Mouse (Mus musculus): ENCODE data around the gene Eif5b. TPM values are rescaled to one million over a fixed set of nuclear protein-coding genes. Genes with fewer than 3 reads are reported as not detected.

Gene Eif5b
- total and polyA plus RNA-seq, 2 experiments from 2014 or later: 18.2 to 20.7 TPM

GRCm38 (mm10) chr1:38103214-38103613 is 105.4 kb downstream of the Eif5b start:
- Histone ChIP-seq H3K9ac (replicated peaks; ENCODE audit: low read length) (no peak overlapping the region), H3K27ac (no peak overlapping the region), H3K4me3 (ENCODE audit: low read length) (no peak overlapping the region), H3K9me3 (ENCODE audit: low read length) (no peaks in the 10 kb centered on the region), H3K27me3 (ENCODE audit: insufficient read depth, low read length) (no peaks in the 10 kb centered on the region), H3K4me1 (ENCODE audit: insufficient read depth, low read length) (no peaks in the 10 kb centered on the region), H3K36me3 (ENCODE audit: insufficient read depth, low read length) (peaks cover 13% of the 10 kb centered on the region; the same call in 1 of the 2 replicates), H3K4me2 (ENCODE audit: low read depth, low read length) (no peak overlapping the region)
- no peak for TF ChIP-seq CTCF (IDR thresholded peaks at IDR 0.05; ENCODE audit: low read depth)
- WGBS: 86% methylated on average over 1 of the region's 1 CpGs
- ATAC-seq: no peak
- DNase-seq (ENCODE audit: low spot score): no peak

- Histone ChIP-seq H3K27ac (no peak overlapping the region), H3K4me1 (ENCODE audit: insufficient read depth, low read length) (no peaks in the 10 kb centered on the region), H3K4me3 (ENCODE audit: low read length) (no peak overlapping the region), H3K9ac (replicated peaks; ENCODE audit: low read length) (no peak overlapping the region), H3K27me3 (ENCODE audit: insufficient read depth, low read length) (no peaks in the 10 kb centered on the region), H3K9me3 (ENCODE audit: low read length) (no peaks in the 10 kb centered on the region), H3K36me3 (ENCODE audit: insufficient read depth, low read length) (peaks cover 9% of the 10 kb centered on the region; the same call in 1 of the 2 replicates), H3K4me2 (ENCODE audit: low read depth, low read length) (no peak overlapping the region)
- DNase-seq (ENCODE audit: low spot score) (no peak), ATAC-seq (no peak)
- no peak for TF ChIP-seq CTCF (IDR thresholded peaks at IDR 0.05; ENCODE audit: low read depth)
- 79% methylated on average over 3 of the region's 3 CpGs for WGBS
Measured at GRCm38 (mm10) chr1:38103813-38104212, 106.0 kb downstream of the Eif5b start.

Other genes starting within 250 kb of the Eif5b start
- gene Tsga10, start 131.6 kb upstream of the Eif5b start, total RNA-seq (2014; rRNA removed): 6.6 and 7.0 TPM in 2 replicates
- gene Tsga10, start 131.6 kb upstream of the Eif5b start, polyA plus RNA-seq (2015; fragmentation: Nextera tagmentation; extraction: Ambion mirVana): 8.1 and 8.2 TPM in 2 replicates
- 9.4 and 14.2 TPM in 2 replicates for gene Lipt1, start 126.3 kb upstream of the Eif5b start, total RNA-seq (2014; rRNA removed)
- 6.4 and 7.0 TPM in 2 replicates for gene Lipt1, start 126.3 kb upstream of the Eif5b start, polyA plus RNA-seq (2015; fragmentation: Nextera tagmentation; extraction: Ambion mirVana)
- gene Mitd1, start 107.6 kb upstream of the Eif5b start, total RNA-seq (2014; rRNA removed): 4.1 and 8.3 TPM in 2 replicates
- 8.2 and 10.1 TPM in 2 replicates for gene Mitd1, start 107.6 kb upstream of the Eif5b start, polyA plus RNA-seq (2015; fragmentation: Nextera tagmentation; extraction: Ambion mirVana)
- gene Mrpl30, start 107.5 kb upstream of the Eif5b start, total RNA-seq (2014; rRNA removed): 45.2 and 50.5 TPM in 2 replicates
- gene Mrpl30, start 107.5 kb upstream of the Eif5b start, polyA plus RNA-seq (2015; fragmentation: Nextera tagmentation; extraction: Ambion mirVana): 291 and 298 TPM in 2 replicates
- not detected in 2 replicates for gene Lyg2, start 81.5 kb upstream of the Eif5b start, total RNA-seq (2014; rRNA removed)
- not detected in 2 replicates for gene Lyg2, start 81.5 kb upstream of the Eif5b start, polyA plus RNA-seq (2015; fragmentation: Nextera tagmentation; extraction: Ambion mirVana)
- gene Lyg1, start 40.3 kb upstream of the Eif5b start, total RNA-seq (2014; rRNA removed): not detected in 2 replicates
- not detected in 2 replicates for gene Lyg1, start 40.3 kb upstream of the Eif5b start, polyA plus RNA-seq (2015; fragmentation: Nextera tagmentation; extraction: Ambion mirVana)
- 22.9 and 23.3 TPM in 2 replicates for gene Txndc9, start 117 bp upstream of the Eif5b start, total RNA-seq (2014; rRNA removed)
- 114 and 128 TPM in 2 replicates for gene Txndc9, start 117 bp upstream of the Eif5b start, polyA plus RNA-seq (2015; fragmentation: Nextera tagmentation; extraction: Ambion mirVana)
- gene Rev1, start 131.8 kb downstream of the Eif5b start, total RNA-seq (2014; rRNA removed): 21.7 and 26.1 TPM in 2 replicates
- gene Rev1, start 131.8 kb downstream of the Eif5b start, polyA plus RNA-seq (2015; fragmentation: Nextera tagmentation; extraction: Ambion mirVana): 25.1 and 29.9 TPM in 2 replicates